Mouse (Mus musculus) CH12.LX (cell line): ENCODE measurements around the gene Numa1. TPM values are rescaled to one million over a fixed set of nuclear protein-coding genes. Genes with fewer than 3 reads are reported as not detected.
A peak's percentile ranks its signal among the peaks of the same experiment; 100 is the strongest.

Experiments
- DNase-seq: peaks from one replicate; pipeline ENCODE4 v3.0.0-alpha.2; 2013; ENCODE audit errors: extremely low read depth
- H3K27ac ChIP-seq: 2 replicates; pipeline ENCODE4 v1.5.1; 2012; ENCODE audit warnings: low read depth, mild to moderate bottlenecking, control low read depth, moderate library complexity; ENCODE audit not compliant: insufficient read depth
- H3K27me3 ChIP-seq: replicated peaks from 2 replicates; pipeline ENCODE3; 2012; ENCODE audit warnings: inconsistent platforms
- H3K36me3 ChIP-seq, 2 experiments: replicated peaks in 1 of 2; 2 replicates each; pipeline versions ENCODE3 to v1.6.1; 2012; ENCODE audit warnings: inconsistent platforms in 1 of 2, low read length in 1 of 2, mild to moderate bottlenecking in 1 of 2, mixed read lengths in 1 of 2, moderate library complexity in 1 of 2; ENCODE audit not compliant: control insufficient read depth in 1 of 2, insufficient read depth in 1 of 2
- H3K4me1 ChIP-seq, 2 experiments: 2 replicates each; pipeline ENCODE4 v1.6.1; 2012; ENCODE audit warnings: inconsistent platforms in 1 of 2, moderate library complexity in 1 of 2; ENCODE audit not compliant: insufficient read depth in 2 of 2, control insufficient read depth in 1 of 2
- H3K4me2 ChIP-seq: 2 replicates; pipeline ENCODE4 v1.6.1; 2012; ENCODE audit warnings: low read depth, mild to moderate bottlenecking, control low read depth; ENCODE audit not compliant: poor library complexity, insufficient read depth, severe bottlenecking
- H3K4me3 ChIP-seq, 3 experiments: fragments of 150-350 bp in 1 of 3; sonication (generic) in 1 of 3; replicated peaks in 1 of 3; 2 replicates each; pipeline versions ENCODE3 to v1.5.1; 2011 to 2012; ENCODE audit warnings: low read depth in 2 of 3, low read length in 2 of 3, mild to moderate bottlenecking in 2 of 3, moderate library complexity in 2 of 3, control low read depth in 1 of 3, improper control_type of control experiment in 1 of 3, inconsistent platforms in 1 of 3, mixed read lengths in 1 of 3; ENCODE audit not compliant: poor library complexity in 1 of 3
- H3K79me2 ChIP-seq: replicated peaks from 2 replicates; pipeline ENCODE4 v1.6.1; 2012; ENCODE audit warnings: mild to moderate bottlenecking, moderate library complexity; ENCODE audit not compliant: control insufficient read depth, poor library complexity, insufficient read depth, severe bottlenecking; ENCODE audit errors: extremely low read depth
- H3K9ac ChIP-seq: 2 replicates; pipeline ENCODE4 v1.6.1; 2012; ENCODE audit warnings: low read depth, mild to moderate bottlenecking, control low read depth, moderate library complexity; ENCODE audit not compliant: insufficient read depth
- H3K9me3 ChIP-seq: replicated peaks from 2 replicates; pipeline ENCODE3; 2012; ENCODE audit warnings: low read length, inconsistent platforms, mixed read lengths
- CHD1 ChIP-seq: IDR thresholded peaks from 2 replicates; pipeline ENCODE4 v1.6.1; 2012; ENCODE audit warnings: low read depth, low read length, improper control_type of control experiment, inconsistent platforms
- CHD2 ChIP-seq: IDR thresholded peaks from 2 replicates; pipeline ENCODE4 v1.6.1; 2011; ENCODE audit warnings: low read length, improper control_type of control experiment
- EP300 ChIP-seq: IDR thresholded peaks from 2 replicates; pipeline ENCODE4 v1.6.1; 2011; ENCODE audit warnings: low read length, improper control_type of control experiment
- ETS1 ChIP-seq: conservative IDR thresholded peaks from 2 replicates; pipeline ENCODE4 v1.6.1; 2012; ENCODE audit warnings: low read depth, mild to moderate bottlenecking, inconsistent platforms, low read length, improper control_type of control experiment, moderate library complexity
- HCFC1 ChIP-seq: IDR thresholded peaks from 2 replicates; pipeline ENCODE4 v1.6.1; 2012; ENCODE audit warnings: low read depth, mild to moderate bottlenecking, inconsistent platforms, low read length, improper control_type of control experiment
- JUN ChIP-seq: IDR thresholded peaks from 2 replicates; pipeline ENCODE4 v1.6.1; 2011; ENCODE audit warnings: low read depth, mild to moderate bottlenecking, low read length, improper control_type of control experiment, moderate library complexity; ENCODE audit not compliant: insufficient read depth
- MEF2A ChIP-seq: IDR thresholded peaks from 2 replicates; pipeline ENCODE4 v1.6.1; 2014; ENCODE audit warnings: low read depth, mild to moderate bottlenecking, inconsistent platforms, low read length, improper control_type of control experiment, borderline replicate concordance
- NRF1 ChIP-seq: IDR thresholded peaks from 2 replicates; pipeline ENCODE4 v1.6.1; 2014; ENCODE audit warnings: low read depth, mild to moderate bottlenecking, inconsistent platforms, low read length, improper control_type of control experiment, moderate library complexity
- POLR2A ChIP-seq: IDR thresholded peaks from 2 replicates; pipeline ENCODE4 v1.6.1; 2011; ENCODE audit warnings: low read depth, mild to moderate bottlenecking, improper control_type of control experiment, low read length
- POLR2AphosphoS2 ChIP-seq: IDR thresholded peaks from 2 replicates; pipeline ENCODE4 v1.6.1; 2011; ENCODE audit warnings: low read depth, low read length, improper control_type of control experiment
- RCOR1 ChIP-seq: conservative IDR thresholded peaks from 2 replicates; pipeline ENCODE4 v1.6.1; 2012; ENCODE audit warnings: low read depth, mild to moderate bottlenecking, inconsistent platforms, low read length, improper control_type of control experiment
- UBTF ChIP-seq: IDR thresholded peaks from 2 replicates; pipeline ENCODE4 v1.6.1; 2012; ENCODE audit warnings: low read depth, mild to moderate bottlenecking, inconsistent platforms, low read length, improper control_type of control experiment, moderate library complexity
- USF2 ChIP-seq: conservative IDR thresholded peaks from 2 replicates; pipeline ENCODE4 v1.6.1; 2011; ENCODE audit warnings: low read depth, low read length, improper control_type of control experiment
- ZKSCAN1 ChIP-seq: IDR thresholded peaks from 2 replicates; pipeline ENCODE4 v1.6.1; 2012; ENCODE audit warnings: low read depth, inconsistent platforms, low read length, improper control_type of control experiment, borderline replicate concordance
- ZMIZ1 ChIP-seq: IDR thresholded peaks from 2 replicates; pipeline ENCODE4 v1.6.1; 2012; ENCODE audit warnings: low read depth, mild to moderate bottlenecking, inconsistent platforms, low read length, improper control_type of control experiment
- ZNF384 ChIP-seq: IDR thresholded peaks from 2 replicates; pipeline ENCODE4 v1.6.1; 2012; ENCODE audit warnings: low read depth, low read length, improper control_type of control experiment, inconsistent platforms
- dilution Hi-C: fragments of 300-500 bp; cut with MboI; formaldehyde crosslinking; loops from 2 replicates; pipeline ENCODE4 v1.14.3; 2020; ENCODE audit warnings: low sequenced_read_pairs; ENCODE audit not compliant: extremely low pct_unique_long_range_greater_than_20kb, extremely low pct_ligation_motif_present
- in situ Hi-C: fragments of 300-500 bp; cut with MboI; formaldehyde crosslinking; loops from 3 replicates; pipeline ENCODE4 v1.14.3; 2019; ENCODE audit warnings: low sequenced_read_pairs, low pct_ligation_motif_present, low pct_unique_long_range_greater_than_20kb, mixed read lengths
- polyA plus RNA-seq: library from polyadenylated mRNA; unstranded; fragments of >175 nt; gene quantifications from 2 replicates; pipeline ENCODE4 v1.2.1, GENCODE M21; 2012; ENCODE audit warnings: low read depth; ENCODE audit not compliant: insufficient read length
- total RNA-seq, 2 experiments: library from RNA; depleted of rRNA; stranded (reverse); fragments of 300-350 nt in 1 of 2; fragments of >200 nt in 1 of 2; gene quantifications; 2 replicates each; pipeline ENCODE4 v1.2.3; 2012 to 2014

The Numa1 gene
- total and polyA plus RNA-seq, 3 experiments, result 38.0 to 75.7 (median 57.6) TPM

GRCm38 (mm10) chr7:101964551-101964950 is 30.6 kb downstream of the Numa1 start:
- H3K27me3 ChIP-seq, result no peaks in the 10 kb centered on the region
- peaks cover 0 to 56% of the 10 kb centered on the region in 2 experiments; a peak in 3 of 4 replicates for H3K4me1 ChIP-seq
- no peak overlapping the region for H3K4me2 ChIP-seq
- TF ChIP-seq POLR2A (no peak), NRF1 (no peak), RCOR1 (no peak), POLR2AphosphoS2 (no peak)
- no peak for DNase-seq
- dilution Hi-C loops (no loop called here), in situ Hi-C loops (no loop called here)
- H3K27ac ChIP-seq, result no peak overlapping the region
- no peaks in the 10 kb centered on the region for H3K9me3 ChIP-seq
- no peaks in the 10 kb centered on the region for H3K79me2 ChIP-seq
- no peaks in the 10 kb centered on the region for H3K36me3 ChIP-seq
- no peak overlapping the region for H3K4me3 ChIP-seq
- no peak overlapping the region for H3K9ac ChIP-seq

GRCm38 (mm10) chr7:101965606-101966005 is 31.7 kb downstream of the Numa1 start:
- no peak overlapping the region for H3K27ac ChIP-seq
- H3K79me2 ChIP-seq, result no peaks in the 10 kb centered on the region; the same call in 1 of the 2 replicates
- no peak for TF ChIP-seq CHD2
- TF ChIP-seq HCFC1, result no peak
- no peak for TF ChIP-seq ZKSCAN1
- TF ChIP-seq RCOR1, result no peak
- no peak for TF ChIP-seq JUN
- TF ChIP-seq ZNF384, result no peak
- no peak for TF ChIP-seq USF2
- no peak for TF ChIP-seq EP300
- no peak for TF ChIP-seq UBTF
- TF ChIP-seq ZMIZ1, result no peak
- no peak for TF ChIP-seq ETS1
- TF ChIP-seq MEF2A, result no peak
- no peak for TF ChIP-seq CHD1
- H3K4me3 ChIP-seq, result no peak overlapping the region
- H3K36me3 ChIP-seq, result no peaks in the 10 kb centered on the region
- no peak overlapping the region for H3K9ac ChIP-seq
- peaks cover 0 to 57% of the 10 kb centered on the region in 2 experiments; a peak in 3 of 4 replicates for H3K4me1 ChIP-seq
- dilution Hi-C loops (no loop called here), in situ Hi-C loops (no loop called here)
- no peaks in the 10 kb centered on the region for H3K9me3 ChIP-seq
- H3K4me2 ChIP-seq, result no peak overlapping the region
- DNase-seq, result peak; percentile 27
- no peaks in the 10 kb centered on the region for H3K27me3 ChIP-seq
